Mouse (Mus musculus) liver, embryonic 15.5 days (tissue): ENCODE measurements around the gene Ints12. TPM values are rescaled to one million over a fixed set of nuclear protein-coding genes. Genes with fewer than 3 reads are reported as not detected.

Source experiments
- ATAC-seq: fragments of 200-750 bp; cut with Nextera tagmentation; 2 replicates; pipeline ENCODE4 v1.8.0; 2017; ENCODE audit warnings: moderate number of reproducible peaks, mild to moderate bottlenecking, moderate library complexity; ENCODE audit not compliant: insufficient read depth
- H3K27ac ChIP-seq: fragments of 300-500 bp; sonication (generic); replicated peaks from 2 replicates; pipeline ENCODE4 v1.5.1; 2015; ENCODE audit warnings: mild to moderate bottlenecking, inconsistent platforms
- H3K27me3 ChIP-seq: fragments of 300-500 bp; sonication (generic); 2 replicates; pipeline ENCODE4 v1.6.1; 2015; ENCODE audit warnings: mild to moderate bottlenecking, inconsistent platforms
- H3K36me3 ChIP-seq: fragments of 300-500 bp; sonication (generic); replicated peaks from 2 replicates; pipeline ENCODE4 v1.6.1; 2015; ENCODE audit warnings: moderate library complexity, mild to moderate bottlenecking, inconsistent platforms
- H3K4me1 ChIP-seq: fragments of 300-500 bp; sonication (generic); replicated peaks from 2 replicates; pipeline ENCODE4 v1.6.1; 2015; ENCODE audit warnings: inconsistent platforms
- H3K4me2 ChIP-seq: fragments of 300-500 bp; sonication (generic); 2 replicates; pipeline ENCODE4 v1.6.1; 2015; ENCODE audit warnings: moderate library complexity, mild to moderate bottlenecking, inconsistent platforms
- H3K4me3 ChIP-seq: fragments of 300-500 bp; sonication (generic); replicated peaks from 2 replicates; pipeline ENCODE4 v1.5.1; 2015; ENCODE audit warnings: mild to moderate bottlenecking, inconsistent platforms
- H3K9ac ChIP-seq: fragments of 300-500 bp; sonication (generic); 2 replicates; pipeline ENCODE4 v1.6.1; 2015; ENCODE audit warnings: moderate library complexity, mild to moderate bottlenecking, inconsistent platforms
- H3K9me3 ChIP-seq: fragments of 300-500 bp; sonication (generic); replicated peaks from 2 replicates; pipeline ENCODE4 v1.6.1; 2016; ENCODE audit warnings: inconsistent platforms
- WGBS: fragments of 180-500 bp; shearing (Covaris S2); methylation state at CpG from one replicate; pipeline ENCODE4 v1.1.7; 2015; ENCODE audit warnings: mixed read lengths; ENCODE audit not compliant: insufficient replicate concordance; 5-methylcytosine and 5-hydroxymethylcytosine counted together
- polyA plus RNA-seq: library from polyadenylated mRNA; unstranded; fragments of >200 nt; fragmentation: Nextera tagmentation; extraction: Ambion mirVana; gene quantifications from 2 replicates; pipeline ENCODE4 v1.2.1, GENCODE M21; 2015

Gene Ints12
- polyA plus RNA-seq, 1 experiment from 2014 or later: 9.3 TPM

- H3K9me3 ChIP-seq: no peaks in the 10 kb centered on the region
- 66% methylated on average over 6 of the region's 6 CpGs for WGBS
- no peaks in the 10 kb centered on the region for H3K4me1 ChIP-seq
- H3K36me3 ChIP-seq: no peaks in the 10 kb centered on the region
- no peak overlapping the region for H3K4me3 ChIP-seq
- no peak overlapping the region for H3K4me2 ChIP-seq
- ATAC-seq: no peak
- H3K27ac ChIP-seq: no peak overlapping the region
- no peaks in the 10 kb centered on the region for H3K27me3 ChIP-seq
- H3K9ac ChIP-seq: no peak overlapping the region
Observed at GRCm38 (mm10) chr3:133144511-133145147, 53.0 kb downstream of the Ints12 start.

DNA sequence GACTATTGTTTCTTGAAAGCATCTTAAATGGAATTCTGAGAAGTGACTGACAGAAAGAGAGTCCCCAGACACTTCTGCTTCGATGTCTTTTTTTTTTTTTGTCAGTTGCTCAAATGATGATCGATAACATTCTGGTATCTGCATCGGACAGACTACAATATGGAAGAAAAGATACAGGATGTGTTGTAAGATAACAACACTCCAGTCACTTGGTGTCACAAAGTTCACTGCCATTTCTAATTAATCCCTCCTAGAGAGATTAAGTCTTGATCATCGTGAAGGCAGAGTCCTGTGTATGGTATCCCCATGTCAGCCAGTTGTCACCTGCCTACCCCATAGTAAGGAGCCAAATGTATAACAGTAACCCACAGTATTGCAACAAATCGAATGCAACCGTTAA, 60.0 kb downstream of the Ints12 start:
- H3K9ac ChIP-seq: no peak overlapping the region
- H3K4me3 ChIP-seq: no peak overlapping the region
- no peaks in the 10 kb centered on the region for H3K36me3 ChIP-seq
- WGBS: 50% methylated on average over 6 of the region's 6 CpGs
- H3K27me3 ChIP-seq: no peaks in the 10 kb centered on the region
- H3K4me2 ChIP-seq: no peak overlapping the region
- H3K9me3 ChIP-seq: no peaks in the 10 kb centered on the region
- H3K27ac ChIP-seq: no peak overlapping the region
- no peak for ATAC-seq
- H3K4me1 ChIP-seq: no peaks in the 10 kb centered on the region

- 42% methylated on average over 1 of the region's 1 CpGs for WGBS
- no peak overlapping the region for H3K4me3 ChIP-seq
- ATAC-seq: no peak
- no peak overlapping the region for H3K27ac ChIP-seq
- no peak overlapping the region for H3K4me2 ChIP-seq
- H3K27me3 ChIP-seq: no peaks in the 10 kb centered on the region
- H3K4me1 ChIP-seq: no peaks in the 10 kb centered on the region
- H3K36me3 ChIP-seq: no peaks in the 10 kb centered on the region
- H3K9ac ChIP-seq: no peak overlapping the region
- H3K9me3 ChIP-seq: no peaks in the 10 kb centered on the region
Observed at GRCm38 (mm10) chr3:133152831-133153230, 61.2 kb downstream of the Ints12 start.

GRCm38 (mm10) chr3:133153629-133154028, 62.0 kb downstream of the Ints12 start:
- Histone ChIP-seq H3K27ac (no peak overlapping the region), H3K4me2 (no peak overlapping the region), H3K9me3 (no peaks in the 10 kb centered on the region), H3K36me3 (no peaks in the 10 kb centered on the region), H3K27me3 (no peaks in the 10 kb centered on the region), H3K9ac (no peak overlapping the region), H3K4me1 (no peaks in the 10 kb centered on the region), H3K4me3 (no peak overlapping the region)
- ATAC-seq: no peak
- 48% methylated on average over 6 of the region's 6 CpGs for WGBS

DNA sequence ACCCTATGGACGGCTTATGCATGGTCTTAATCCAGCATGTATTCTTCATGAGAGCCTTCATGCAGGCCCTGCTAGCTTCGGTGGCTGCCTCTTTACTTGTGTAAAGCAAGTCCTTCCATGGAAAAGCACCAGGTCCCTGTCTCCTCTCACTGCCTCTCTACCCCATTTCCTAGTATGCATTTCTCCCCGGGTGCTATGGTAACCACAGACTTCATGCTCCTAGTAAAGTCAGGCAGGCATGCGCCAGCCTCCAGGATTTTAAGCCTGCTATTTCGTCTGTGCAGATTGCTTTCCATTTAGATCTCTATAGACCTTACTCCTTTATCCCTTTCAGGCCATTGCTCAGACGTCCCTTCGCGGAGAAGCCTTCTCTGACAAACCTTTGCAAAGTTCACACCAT, 63.0 kb downstream of the Ints12 start:
- no peaks in the 10 kb centered on the region for H3K36me3 ChIP-seq
- 69% methylated on average over 8 of the region's 8 CpGs for WGBS
- H3K4me2 ChIP-seq: no peak overlapping the region
- no peaks in the 10 kb centered on the region for H3K27me3 ChIP-seq
- H3K27ac ChIP-seq: no peak overlapping the region
- ATAC-seq: no peak
- H3K9me3 ChIP-seq: no peaks in the 10 kb centered on the region
- H3K9ac ChIP-seq: no peak overlapping the region
- no peaks in the 10 kb centered on the region for H3K4me1 ChIP-seq
- H3K4me3 ChIP-seq: no peak overlapping the region

DNA sequence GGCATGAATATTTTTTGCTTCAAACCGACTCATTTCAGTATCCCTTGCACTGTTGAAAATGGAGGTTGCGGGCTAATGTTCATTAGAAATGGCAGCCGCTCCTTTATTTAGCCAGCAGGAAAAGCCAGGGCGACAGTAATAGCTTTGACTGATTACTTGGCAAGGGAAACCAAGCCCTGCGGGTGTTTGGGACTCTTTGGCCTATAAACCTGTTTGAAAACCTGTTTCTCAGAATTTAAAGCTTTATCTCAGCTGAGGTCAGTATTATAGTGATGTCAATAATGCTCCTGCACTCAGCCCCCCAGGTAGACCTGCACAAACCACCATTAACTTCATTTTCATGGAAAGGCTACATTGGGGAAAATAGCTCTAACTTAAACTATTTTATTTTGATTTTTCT, 66.6 kb downstream of the Ints12 start:
- H3K27ac ChIP-seq: no peak overlapping the region
- no peaks in the 10 kb centered on the region for H3K36me3 ChIP-seq
- no peaks in the 10 kb centered on the region for H3K9me3 ChIP-seq
- no peak overlapping the region for H3K4me2 ChIP-seq
- H3K4me1 ChIP-seq: no peaks in the 10 kb centered on the region
- no peaks in the 10 kb centered on the region for H3K27me3 ChIP-seq
- H3K9ac ChIP-seq: no peak overlapping the region
- H3K4me3 ChIP-seq: no peak overlapping the region
- ATAC-seq: no peak
- 70% methylated on average over 5 of the region's 5 CpGs for WGBS

Other genes with a start within 250 kb of the Ints12 start
- gene Npnt, start 141.5 kb upstream of the Ints12 start, polyA plus RNA-seq: 2.4 and 2.5 TPM in 2 replicates
- gene Gstcd, start 193 bp downstream of the Ints12 start, polyA plus RNA-seq: 2.8 and 2.9 TPM in 2 replicates
- not detected in 2 replicates for gene Arhgef38, start 143.1 kb downstream of the Ints12 start, polyA plus RNA-seq
- gene Ppa2, start 218.3 kb downstream of the Ints12 start, polyA plus RNA-seq: 41.7 and 41.9 TPM in 2 replicates